Mouse (Mus musculus) G1E (cell line): ENCODE data around the gene Mrps24. TPM values are rescaled to one million over a fixed set of nuclear protein-coding genes. Genes with fewer than 3 reads are reported as not detected.

Experiments
- ATAC-seq: 2 replicates; pipeline ENCODE4 v1.8.0; 2016; ENCODE audit warnings: mild to moderate bottlenecking; ENCODE audit not compliant: insufficient number of reproducible peaks, poor library complexity, low FRiP score, severe bottlenecking; ENCODE audit errors: extremely low read depth
- DNase-seq: peaks from one replicate; pipeline ENCODE4 v3.0.0; 2012; ENCODE audit warnings: low spot score
- H3K27me3 ChIP-seq: 2 replicates; pipeline ENCODE4 v1.6.1; 2012; ENCODE audit warnings: mild to moderate bottlenecking, low read length, inconsistent platforms; ENCODE audit not compliant: insufficient read depth
- H3K36me3 ChIP-seq: replicated peaks from 2 replicates; pipeline ENCODE3; 2012; ENCODE audit warnings: mild to moderate bottlenecking, inconsistent platforms
- H3K4me1 ChIP-seq: 2 replicates; pipeline ENCODE4 v1.6.1; 2012; ENCODE audit warnings: low read depth, low read length, inconsistent platforms, mixed read lengths; ENCODE audit not compliant: insufficient read depth
- H3K4me3 ChIP-seq: 2 replicates; pipeline ENCODE4 v1.5.1; 2012; ENCODE audit warnings: low read depth, mild to moderate bottlenecking, inconsistent platforms, low read length, moderate library complexity, mixed read lengths
- H3K9me3 ChIP-seq: replicated peaks from 2 replicates; pipeline ENCODE4 v1.6.1; 2012; ENCODE audit warnings: inconsistent platforms
- CTCF ChIP-seq: IDR thresholded peaks from 2 replicates; pipeline ENCODE4 v1.5.1; 2012; ENCODE audit warnings: low read depth, low read length, inconsistent platforms, mixed read lengths
- GATA1 ChIP-seq: IDR thresholded peaks from 2 replicates; pipeline ENCODE4 v1.6.1; 2012; ENCODE audit warnings: borderline replicate concordance, low read length, inconsistent platforms, mixed read lengths
- GATA2 ChIP-seq: IDR thresholded peaks from 2 replicates; pipeline ENCODE4 v1.6.1; 2012; ENCODE audit warnings: low read depth, low read length, inconsistent platforms, borderline replicate concordance
- POLR2AphosphoS5 ChIP-seq: IDR thresholded peaks from 2 replicates; pipeline ENCODE4 v1.6.1; 2012; ENCODE audit warnings: low read depth, low read length, inconsistent platforms; ENCODE audit not compliant: insufficient replicate concordance
- TAL1 ChIP-seq: conservative IDR thresholded peaks from 2 replicates; pipeline ENCODE4 v1.6.1; 2012; ENCODE audit warnings: low read depth, low read length, inconsistent platforms, mixed read lengths
- polyA plus RNA-seq: library from polyadenylated mRNA; stranded (reverse); fragments of >175 nt; gene quantifications from 2 replicates; pipeline ENCODE4 v1.2.3, GENCODE M21; 2012
- total RNA-seq, 2 experiments: library from RNA; stranded (forward) in 1 of 2; stranded (reverse) in 1 of 2; fragments of 200-1000 nt in 1 of 2; fragments of >200 nt in 1 of 2; fragmentation: Nextera tagmentation in 1 of 2; gene quantifications; 2 replicates each; pipeline ENCODE4 v1.2.3; 2014 to 2017

Mrps24 gene
- total and polyA plus RNA-seq, 3 experiments: 17.9 to 112 (median 75.1) TPM

DNA sequence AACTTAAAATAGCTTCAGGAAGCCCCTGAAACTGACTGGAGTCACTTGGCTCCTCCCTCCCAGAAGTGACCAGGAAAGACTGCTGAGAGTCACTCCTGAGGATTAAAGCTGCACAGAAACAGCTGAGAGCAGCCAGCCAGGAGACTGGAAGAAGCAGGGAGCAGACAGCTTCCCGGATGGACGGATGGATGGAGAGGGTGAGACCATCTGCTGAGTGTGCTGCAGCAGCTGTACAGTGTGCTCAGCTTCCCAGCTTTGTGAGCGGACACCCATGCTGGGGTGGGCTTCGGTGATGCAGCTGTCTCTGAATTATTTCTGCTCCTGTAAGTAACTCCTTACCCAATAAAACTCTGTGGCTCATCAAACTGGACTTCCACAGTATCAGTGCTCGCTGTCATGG is 16.9 kb upstream of the Mrps24 start:
- no peak overlapping the region for H3K4me3 ChIP-seq
- no peak for TF ChIP-seq TAL1
- no peak for TF ChIP-seq GATA2
- no peak for TF ChIP-seq GATA1
- TF ChIP-seq CTCF: no peak
- no peak for TF ChIP-seq POLR2AphosphoS5
- H3K27me3 ChIP-seq: no peaks in the 10 kb centered on the region
- H3K36me3 ChIP-seq: peaks cover 74% of the 10 kb centered on the region
- H3K4me1 ChIP-seq: peaks cover 9% of the 10 kb centered on the region
- ATAC-seq (no peak), DNase-seq (no peak)
- no peaks in the 10 kb centered on the region for H3K9me3 ChIP-seq

DNA sequence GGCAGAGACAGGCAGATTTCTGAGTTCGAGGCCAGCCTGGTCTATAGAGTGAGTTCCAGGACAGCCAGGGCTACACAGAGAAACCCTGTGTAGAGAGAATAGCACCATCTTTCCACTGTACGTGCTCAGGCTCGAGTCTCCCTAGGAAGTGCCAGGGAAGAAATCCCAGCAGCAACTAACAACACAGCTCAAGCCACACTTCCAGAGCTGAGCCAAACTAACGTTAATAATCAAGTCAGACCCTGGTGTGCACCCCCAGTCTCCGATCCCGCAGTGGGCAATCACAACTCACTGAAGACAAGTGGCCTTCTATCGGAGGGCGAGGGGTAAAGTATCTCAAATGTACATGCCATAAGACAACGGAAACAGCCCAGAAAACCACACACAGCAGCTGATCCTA is 14.1 kb upstream of the Mrps24 start:
- peaks cover 74% of the 10 kb centered on the region for H3K36me3 ChIP-seq
- DNase-seq (no peak), ATAC-seq (no peak)

GRCm38 (mm10) chr11:5718611-5719354 is 3.3 kb upstream of the Mrps24 start:
- Histone ChIP-seq H3K4me1 (peaks cover 6% of the 10 kb centered on the region), H3K27me3 (no peaks in the 10 kb centered on the region; the same call in 1 of the 2 replicates), H3K4me3 (no peak overlapping the region), H3K9me3 (no peaks in the 10 kb centered on the region), H3K36me3 (peaks cover 81% of the 10 kb centered on the region)
- DNase-seq: no peak
- ATAC-seq: no peak
- TF ChIP-seq POLR2AphosphoS5 (no peak), GATA2 (no peak), TAL1 (no peak), CTCF (no peak), GATA1 (no peak)

More for the DNA sequence above, 14.1 kb upstream of the Mrps24 start:
- Histone ChIP-seq H3K27me3 (no peaks in the 10 kb centered on the region), H3K4me1 (peaks cover 11% of the 10 kb centered on the region), H3K4me3 (no peak overlapping the region), H3K9me3 (no peaks in the 10 kb centered on the region)
- TF ChIP-seq TAL1 (no peak), POLR2AphosphoS5 (no peak)

DNA sequence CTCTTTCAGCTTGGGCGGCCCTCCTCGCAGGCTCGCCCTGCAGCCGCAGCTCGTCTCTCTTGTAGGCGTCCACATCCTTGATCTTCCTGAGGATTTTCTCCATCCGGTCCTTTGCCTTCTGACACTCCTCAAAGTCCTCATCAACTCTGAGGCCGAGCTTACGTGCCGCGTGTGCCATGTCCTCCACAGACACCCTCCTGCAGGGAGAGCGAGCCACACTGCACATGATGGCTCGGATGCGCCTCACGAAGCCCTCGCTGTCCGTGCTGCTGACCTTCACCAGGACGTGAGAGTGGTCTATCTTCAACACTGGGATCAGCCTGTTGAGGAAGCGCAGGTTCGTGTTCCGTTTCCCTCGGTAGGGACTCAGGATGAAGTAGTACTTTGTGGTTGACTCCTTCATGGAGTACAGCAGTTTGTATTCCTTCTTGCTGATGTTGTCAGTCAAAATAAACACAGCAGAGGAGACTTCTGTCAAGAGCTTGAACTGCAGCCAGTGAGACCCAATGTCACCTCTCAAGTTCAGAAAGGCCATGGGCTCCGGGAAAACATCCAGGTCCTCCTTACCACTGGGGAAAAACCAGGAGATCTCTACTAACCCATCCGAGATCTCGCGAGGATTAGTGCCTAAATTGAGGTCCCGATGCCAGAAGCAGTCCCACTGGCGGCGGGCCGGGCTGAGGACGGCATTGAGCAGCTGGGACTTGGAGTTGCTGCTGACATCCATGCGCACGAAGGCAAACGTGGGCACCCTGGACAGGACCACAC is 1.6 kb upstream of the Mrps24 start:
- no peak for ATAC-seq
- no peaks in the 10 kb centered on the region; the same call in 1 of the 2 replicates for H3K27me3 ChIP-seq
- peaks cover 6% of the 10 kb centered on the region for H3K4me1 ChIP-seq
- no peak overlapping the region for H3K4me3 ChIP-seq
- no peak for DNase-seq
- peaks cover 84% of the 10 kb centered on the region for H3K36me3 ChIP-seq
- TF ChIP-seq CTCF (no peak), TAL1 (no peak), POLR2AphosphoS5 (no peak), GATA2 (no peak), GATA1 (no peak)
- H3K9me3 ChIP-seq: no peaks in the 10 kb centered on the region

- Histone ChIP-seq H3K27me3 (no peaks in the 10 kb centered on the region; the same call in 1 of the 2 replicates), H3K36me3 (peaks cover 84% of the 10 kb centered on the region), H3K4me1 (peaks cover 6% of the 10 kb centered on the region), H3K4me3 (no peak overlapping the region), H3K9me3 (no peaks in the 10 kb centered on the region)
- no peak for ATAC-seq
- DNase-seq: no peak
- TF ChIP-seq GATA2: no peak
- TF ChIP-seq CTCF: no peak
- TF ChIP-seq GATA1: no peak
- no peak for TF ChIP-seq TAL1
- TF ChIP-seq POLR2AphosphoS5: no peak
Observed at GRCm38 (mm10) chr11:5716246-5716645, 766 bp upstream of the Mrps24 start.

DNA sequence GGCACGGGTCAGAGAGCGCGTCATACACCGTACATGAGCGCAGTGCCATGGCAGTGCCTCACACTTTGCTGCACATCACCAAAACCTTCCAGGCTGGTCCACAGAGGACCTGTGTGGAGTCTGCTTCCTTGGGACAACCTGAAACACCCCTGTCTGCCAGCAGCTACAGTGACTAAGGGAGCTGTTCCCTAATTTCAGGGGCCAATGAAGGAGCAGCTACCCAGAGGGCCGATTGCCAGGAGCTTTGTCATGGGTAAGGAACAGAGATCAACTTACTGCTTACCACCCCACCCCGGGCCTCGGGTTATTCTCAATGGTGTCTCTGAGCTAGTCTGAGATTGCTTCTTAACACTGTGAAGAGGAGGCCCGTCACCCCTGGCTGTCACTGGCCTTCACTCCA is 301 bp downstream of the Mrps24 start:
- Histone ChIP-seq H3K27me3 (no peaks in the 10 kb centered on the region; the same call in 1 of the 2 replicates), H3K36me3 (peaks cover 75% of the 10 kb centered on the region), H3K9me3 (no peaks in the 10 kb centered on the region), H3K4me1 (peaks cover 6% of the 10 kb centered on the region), H3K4me3 (no peak overlapping the region)
- no peak for ATAC-seq
- TF ChIP-seq CTCF (no peak), GATA2 (no peak), GATA1 (no peak), POLR2AphosphoS5 (no peak), TAL1 (no peak)
- DNase-seq: no peak
